Comparison of ENCODE assay signal across 13 mouse cellular contexts in genomic region chr10:107341151-107341550, GRCm38 (mm10).
A peak's percentile ranks its signal among the peaks of the same experiment; 100 is the strongest.
DNase-seq lines count a peak whose midpoint lies in the region; ATAC-seq and TF ChIP-seq lines count a peak whose summit lies in the region.
"Had no signal": no experiment of that assay in that cellular context is flagged by ENCODE, and none has a peak within 500 bp of the region (broad histone marks: within the 10 kb centered on the region; RNA-seq: fewer than 3 reads in every experiment).

No protein-coding gene starts in this region.

- no peak overlapping the region for H3K4me2 ChIP-seq in midbrain, postnatal 0 days (ENCODE audit: low read depth, low read length, poor library complexity, severe bottlenecking)
- H3K4me2 ChIP-seq in midbrain, embryonic 13.5 days (replicated peaks): no peak overlapping the region
- no peak overlapping the region for H3K4me2 ChIP-seq in hindbrain, embryonic 13.5 days

- H3K27ac ChIP-seq in midbrain, postnatal 0 days (ENCODE audit: low read depth, low read length): no peak overlapping the region
- H3K27ac ChIP-seq in midbrain, embryonic 13.5 days: no peak overlapping the region
- H3K27ac ChIP-seq in hindbrain, embryonic 13.5 days: no peak overlapping the region; the same call in 1 of the 2 replicates

- no peak overlapping the region for H3K4me3 ChIP-seq in midbrain, postnatal 0 days (ENCODE audit: low read depth, low read length)
- H3K4me3 ChIP-seq in midbrain, embryonic 13.5 days (replicated peaks): no peak overlapping the region
- H3K4me3 ChIP-seq in hindbrain, embryonic 13.5 days: no peak overlapping the region
- H3K4me3 ChIP-seq: erythroblast, embryonic 14.5 days had no signal

- DNase-seq in cerebellum, postnatal 10 days: peak; percentile 20 to 40
- DNase-seq in cerebellum, postnatal 14 days: no peak
- peak; percentile 47 for DNase-seq in midbrain, postnatal 0 days (ENCODE audit: low spot score)
- no peak for DNase-seq in testis, postnatal 14 days (ENCODE audit: low spot score)
- DNase-seq in thymus, adult 18-20 months: no peak
- no peak for DNase-seq in cerebellum, adult 9-11 months
- DNase-seq: cerebellum, adult 11 months; heart, adult 11 months; layer of hippocampus, postnatal 36 days; lung, adult 2 months had no signal

- 87% methylated on average over 4 of the region's 4 CpGs for WGBS in midbrain, postnatal 0 days
- 80% methylated on average over 4 of the region's 4 CpGs for WGBS in midbrain, embryonic 13.5 days
- 54% methylated on average over 4 of the region's 4 CpGs for WGBS in hindbrain, embryonic 13.5 days

- no peaks in the 10 kb centered on the region for H3K4me1 ChIP-seq in midbrain, postnatal 0 days (ENCODE audit: insufficient read depth, low read length)
- H3K4me1 ChIP-seq in midbrain, embryonic 13.5 days (replicated peaks): no peaks in the 10 kb centered on the region
- peaks cover 7% of the 10 kb centered on the region; the same call in 1 of the 2 replicates for H3K4me1 ChIP-seq in hindbrain, embryonic 13.5 days (replicated peaks)

- no peak for ATAC-seq in midbrain, postnatal 0 days (ENCODE audit: low FRiP score)
- ATAC-seq in midbrain, embryonic 13.5 days: no peak; the same call in 1 of the 2 replicates
- peak; percentile 76; the same call in 1 of the 2 replicates for ATAC-seq in hindbrain, embryonic 13.5 days (ENCODE audit: low FRiP score)

- no peak overlapping the region for H3K9ac ChIP-seq in midbrain, postnatal 0 days (replicated peaks; ENCODE audit: low read length, poor library complexity, severe bottlenecking)
- no peak overlapping the region for H3K9ac ChIP-seq in midbrain, embryonic 13.5 days (replicated peaks)
- H3K9ac ChIP-seq in hindbrain, embryonic 13.5 days: no peak overlapping the region

- H3K27me3 ChIP-seq in midbrain, postnatal 0 days (ENCODE audit: insufficient read depth, low read length): no peaks in the 10 kb centered on the region
- H3K27me3 ChIP-seq in midbrain, embryonic 13.5 days: no peaks in the 10 kb centered on the region
- no peaks in the 10 kb centered on the region for H3K27me3 ChIP-seq in hindbrain, embryonic 13.5 days

- H3K36me3 ChIP-seq in midbrain, postnatal 0 days (ENCODE audit: insufficient read depth, low read length): no peaks in the 10 kb centered on the region
- no peaks in the 10 kb centered on the region for H3K36me3 ChIP-seq in midbrain, embryonic 13.5 days
- H3K36me3 ChIP-seq in hindbrain, embryonic 13.5 days: no peaks in the 10 kb centered on the region

- no peak for TF ChIP-seq CTCF in midbrain, postnatal 0 days (IDR thresholded peaks at IDR 0.05)

- H3K9me3 ChIP-seq in midbrain, postnatal 0 days (ENCODE audit: low read length): no peaks in the 10 kb centered on the region
- H3K9me3 ChIP-seq in midbrain, embryonic 13.5 days: no peaks in the 10 kb centered on the region
- no peaks in the 10 kb centered on the region for H3K9me3 ChIP-seq in hindbrain, embryonic 13.5 days

Comparison
In these comparisons a context has a peak if more than half of its experiments do, and no peak if none do; other contexts are left out.
1. DNase-seq: peak in cerebellum, postnatal 10 days (2 of 2) and midbrain, postnatal 0 days (single experiment); none in cerebellum, postnatal 14 days (0 of 2), testis, postnatal 14 days (single experiment), thymus, adult 18-20 months (0 of 2) and cerebellum, adult 9-11 months (single experiment).